1 mouse cellular context compared by ENCODE assay signal in the genomic region with DNA sequence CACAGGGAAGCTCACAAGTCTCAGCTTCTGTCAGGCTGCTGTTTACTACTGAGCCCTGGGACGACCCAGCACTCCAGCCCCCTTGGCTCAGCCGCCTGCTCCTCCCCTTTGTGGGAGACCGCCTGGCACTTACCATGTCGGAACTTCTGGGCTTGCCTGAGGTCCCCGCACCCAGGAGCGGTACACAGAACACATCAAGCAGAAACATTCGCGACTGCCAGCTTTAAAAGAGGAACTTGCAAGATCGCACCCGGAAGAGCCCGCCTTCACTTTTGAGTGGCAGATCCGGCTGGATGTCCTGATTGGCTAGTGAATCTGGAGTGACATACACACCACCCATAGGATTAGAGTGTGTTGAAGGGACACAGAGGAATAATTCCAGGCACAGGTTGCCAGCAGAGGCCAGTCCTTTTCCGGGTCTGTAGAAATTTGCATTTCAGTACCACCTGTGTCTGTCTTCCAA.
TF ChIP-seq lines count a peak whose summit lies in the region.

A gene (minus strand): TSS at position 274 of the 463 bp plus-strand sequence.

TF ChIP-seq in MEL, 35 proteins besides CTCF, POLR2A, EP300 and RAD21 (continued from another document):
- TF ChIP-seq E2F4 (IDR thresholded peaks at IDR 0.05; ENCODE audit: borderline replicate concordance, low read depth, low read length): no peak
- no peak for TF ChIP-seq GATA1 (IDR thresholded peaks at IDR 0.05; ENCODE audit: low read depth, low read length)
- TF ChIP-seq POLR2AphosphoS5 (IDR thresholded peaks at IDR 0.05; ENCODE audit: borderline replicate concordance, low read depth, low read length): no peak
- no peak for TF ChIP-seq CHD1 (IDR thresholded peaks at IDR 0.05; ENCODE audit: low read depth, low read length)
- TF ChIP-seq ZMIZ1 (IDR thresholded peaks at IDR 0.05; ENCODE audit: low read depth, low read length): 0 out of 2 replicates have a peak, but pooled peaks have one; percentile 64
- TF ChIP-seq SIN3A (IDR thresholded peaks at IDR 0.05; ENCODE audit: low read length): peak; percentile 52; the same call in 1 of the 2 replicates
- no peak for TF ChIP-seq MAZ (IDR thresholded peaks at IDR 0.05; ENCODE audit: low read depth, low read length)
- TF ChIP-seq JUND (IDR thresholded peaks at IDR 0.05; ENCODE audit: low read depth, low read length): no peak
- TF ChIP-seq USF2 (IDR thresholded peaks at IDR 0.05; ENCODE audit: borderline replicate concordance in 1 of 2, insufficient read depth in 1 of 2, low read depth in 1 of 2, low read length in 2 of 2): no peak
- TF ChIP-seq ELF1 (IDR thresholded peaks at IDR 0.05; ENCODE audit: low read depth, low read length): peak; percentile 97
